Mouse (Mus musculus) hindbrain, embryonic 12.5 days (tissue): ENCODE measurements around the gene Mta3. TPM values are rescaled to one million over a fixed set of nuclear protein-coding genes. Genes with fewer than 3 reads are reported as not detected.
A peak's percentile ranks its signal among the peaks of the same experiment; 100 is the strongest.

ENCODE experiments used
- ATAC-seq: fragments of 200-750 bp; cut with Nextera tagmentation; 2 replicates; pipeline ENCODE4 v1.8.0; 2017; ENCODE audit warnings: moderate TSS enrichment; ENCODE audit not compliant: low FRiP score
- H3K27ac ChIP-seq: fragments of 300-500 bp; sonication (generic); 2 replicates; pipeline ENCODE4 v1.5.1; 2016; ENCODE audit warnings: mild to moderate bottlenecking
- H3K27me3 ChIP-seq: fragments of 300-500 bp; sonication (generic); 2 replicates; pipeline ENCODE4 v1.6.1; 2016; ENCODE audit warnings: mild to moderate bottlenecking
- H3K36me3 ChIP-seq: fragments of 300-500 bp; sonication (generic); 2 replicates; pipeline ENCODE4 v1.6.1; 2016; ENCODE audit warnings: mild to moderate bottlenecking
- H3K4me1 ChIP-seq: fragments of 300-500 bp; sonication (generic); 2 replicates; pipeline ENCODE4 v1.6.1; 2016
- H3K4me2 ChIP-seq: fragments of 300-500 bp; sonication (generic); replicated peaks from 2 replicates; pipeline ENCODE4 v1.6.1; 2016; ENCODE audit warnings: mild to moderate bottlenecking
- H3K4me3 ChIP-seq: fragments of 300-500 bp; sonication (generic); 2 replicates; pipeline ENCODE4 v1.5.1; 2016; ENCODE audit warnings: mild to moderate bottlenecking
- H3K9ac ChIP-seq: fragments of 300-500 bp; sonication (generic); 2 replicates; pipeline ENCODE4 v1.6.1; 2016; ENCODE audit warnings: mild to moderate bottlenecking, moderate library complexity
- H3K9me3 ChIP-seq: fragments of 300-500 bp; sonication (generic); replicated peaks from 2 replicates; pipeline ENCODE4 v1.6.1; 2016; ENCODE audit warnings: mild to moderate bottlenecking
- WGBS: fragments of 180-500 bp; shearing (Covaris S2); methylation state at CpG from one replicate; pipeline ENCODE4 v1.1.7; 2016; 5-methylcytosine and 5-hydroxymethylcytosine counted together
- polyA plus RNA-seq: library from polyadenylated mRNA; unstranded; fragments of >200 nt; fragmentation: Nextera tagmentation; extraction: Ambion mirVana; gene quantifications from 2 replicates; pipeline ENCODE4 v1.2.1, GENCODE M21; 2016

Gene Mta3
- 43.4 and 46.4 TPM in 2 replicates for polyA plus RNA-seq

DNA sequence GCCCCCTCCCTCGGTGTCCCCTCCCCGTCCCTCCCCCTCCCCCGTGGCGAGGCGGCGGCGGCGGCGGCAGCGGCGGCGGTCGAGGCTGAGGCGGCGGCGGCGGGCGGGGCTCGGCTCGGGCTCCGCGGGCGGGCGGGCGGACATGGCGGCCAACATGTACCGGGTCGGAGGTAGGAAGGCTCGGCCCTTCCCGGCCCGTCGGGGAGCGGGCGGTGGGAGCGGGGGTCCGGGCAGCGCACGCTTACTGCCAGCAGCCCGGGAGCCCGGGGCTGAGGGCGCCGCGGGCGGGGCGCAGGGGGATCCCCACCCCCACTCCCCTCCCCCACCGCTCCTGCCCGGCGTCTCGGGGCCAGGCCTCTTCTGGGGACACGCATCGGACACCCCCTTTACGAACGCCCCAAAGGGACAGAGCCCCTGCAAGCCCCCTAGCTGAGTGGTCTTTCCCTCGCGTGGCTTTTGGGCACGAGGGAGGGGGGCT lies at the start of gene Mta3:
Gene Mta3, plus strand, starts transcription at position 48 of the 478 bp plus-strand sequence.
- H3K4me3 ChIP-seq, result peak within 1 kb of the TSS; percentile 85
- H3K36me3 ChIP-seq, result peaks cover 11% of the 10 kb centered on the region; the same call in 1 of the 2 replicates
- H3K27me3 ChIP-seq, result no peaks in the 10 kb centered on the region
- no peaks in the 10 kb centered on the region for H3K9me3 ChIP-seq
- 3% methylated on average over 16 of the region's 56 CpGs for WGBS
- peak within 1 kb of the TSS; percentile 85 for H3K4me2 ChIP-seq
- peaks cover 9% of the 10 kb centered on the region for H3K4me1 ChIP-seq
- H3K27ac ChIP-seq, result peak within 1 kb of the TSS; percentile 90
- peak; percentile 78 for ATAC-seq
- H3K9ac ChIP-seq, result peak within 1 kb of the TSS; percentile 94

DNA sequence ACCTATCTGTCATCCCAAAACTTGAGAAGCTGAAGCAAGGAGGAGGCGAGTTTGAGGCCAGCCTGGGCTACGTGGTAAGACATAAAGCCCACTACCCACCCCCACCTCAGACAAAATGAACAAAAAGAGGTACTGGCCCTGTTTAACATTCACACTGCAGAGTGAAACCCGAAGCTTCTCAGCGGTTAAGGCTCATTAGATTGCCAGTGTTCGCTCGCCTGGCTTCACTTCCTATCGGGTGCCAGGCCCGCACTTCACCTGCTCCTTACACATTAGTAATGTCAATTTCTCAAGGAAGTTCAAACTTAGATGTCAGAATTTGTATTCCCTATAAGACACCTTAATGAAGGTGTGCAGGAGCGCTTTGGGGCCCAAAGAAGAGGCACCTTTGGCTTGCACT lies 48.6 kb upstream of the Mta3 start:
- 75% methylated on average over 9 of the region's 9 CpGs for WGBS
- no peaks in the 10 kb centered on the region for H3K4me1 ChIP-seq
- H3K4me3 ChIP-seq, result no peak overlapping the region
- H3K27me3 ChIP-seq, result no peaks in the 10 kb centered on the region
- H3K36me3 ChIP-seq, result no peaks in the 10 kb centered on the region
- no peak overlapping the region for H3K4me2 ChIP-seq
- H3K9me3 ChIP-seq, result no peaks in the 10 kb centered on the region
- no peak for ATAC-seq
- H3K9ac ChIP-seq, result no peak overlapping the region
- no peak overlapping the region for H3K27ac ChIP-seq

DNA sequence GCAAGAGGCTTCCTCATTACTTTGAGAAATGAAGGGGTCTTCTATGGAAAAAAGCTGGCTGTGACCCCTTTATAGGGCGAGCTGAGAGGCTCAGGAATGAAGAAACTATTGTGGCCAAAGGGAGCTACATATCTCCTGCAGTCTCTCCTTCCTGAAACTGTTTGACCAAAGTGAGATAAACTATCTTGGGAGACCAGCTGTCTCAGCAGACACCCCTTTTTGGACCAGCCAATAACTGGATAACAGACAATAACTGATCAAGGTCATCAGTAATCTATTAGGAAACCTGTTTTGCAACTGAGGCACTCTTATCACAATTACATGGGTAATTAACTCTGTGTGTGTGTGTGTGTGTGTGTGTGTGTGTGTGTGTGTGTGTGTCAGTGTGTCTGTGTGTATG lies 47.0 kb upstream of the Mta3 start:
- 59% methylated on average over 1 of the region's 1 CpGs for WGBS

GRCm38 (mm10) chr17:83664761-83665160 lies 41.2 kb upstream of the Mta3 start:
- no peak for ATAC-seq
- H3K4me1 ChIP-seq, result no peaks in the 10 kb centered on the region
- no peaks in the 10 kb centered on the region for H3K36me3 ChIP-seq
- no peaks in the 10 kb centered on the region for H3K27me3 ChIP-seq
- H3K4me3 ChIP-seq, result no peak overlapping the region
- H3K9ac ChIP-seq, result no peak overlapping the region
- WGBS, result 33% methylated on average over 8 of the region's 8 CpGs
- no peak overlapping the region for H3K27ac ChIP-seq
- no peaks in the 10 kb centered on the region for H3K9me3 ChIP-seq
- H3K4me2 ChIP-seq, result no peak overlapping the region

More for the DNA sequence above, 47.0 kb upstream of the Mta3 start:
- Histone ChIP-seq H3K4me2 (no peak overlapping the region), H3K27me3 (no peaks in the 10 kb centered on the region), H3K36me3 (no peaks in the 10 kb centered on the region), H3K4me3 (no peak overlapping the region), H3K27ac (no peak overlapping the region), H3K4me1 (no peaks in the 10 kb centered on the region), H3K9me3 (no peaks in the 10 kb centered on the region), H3K9ac (no peak overlapping the region)
- ATAC-seq, result no peak

- WGBS, result 81% methylated on average over 13 of the region's 13 CpGs
- Histone ChIP-seq H3K4me1 (no peaks in the 10 kb centered on the region), H3K36me3 (no peaks in the 10 kb centered on the region), H3K4me3 (no peak overlapping the region), H3K27ac (no peak overlapping the region), H3K4me2 (no peak overlapping the region), H3K27me3 (no peaks in the 10 kb centered on the region), H3K9me3 (no peaks in the 10 kb centered on the region), H3K9ac (no peak overlapping the region)
- ATAC-seq, result no peak
These were observed 39.2 kb upstream of the Mta3 start for GRCm38 (mm10) chr17:83666597-83667287.

DNA sequence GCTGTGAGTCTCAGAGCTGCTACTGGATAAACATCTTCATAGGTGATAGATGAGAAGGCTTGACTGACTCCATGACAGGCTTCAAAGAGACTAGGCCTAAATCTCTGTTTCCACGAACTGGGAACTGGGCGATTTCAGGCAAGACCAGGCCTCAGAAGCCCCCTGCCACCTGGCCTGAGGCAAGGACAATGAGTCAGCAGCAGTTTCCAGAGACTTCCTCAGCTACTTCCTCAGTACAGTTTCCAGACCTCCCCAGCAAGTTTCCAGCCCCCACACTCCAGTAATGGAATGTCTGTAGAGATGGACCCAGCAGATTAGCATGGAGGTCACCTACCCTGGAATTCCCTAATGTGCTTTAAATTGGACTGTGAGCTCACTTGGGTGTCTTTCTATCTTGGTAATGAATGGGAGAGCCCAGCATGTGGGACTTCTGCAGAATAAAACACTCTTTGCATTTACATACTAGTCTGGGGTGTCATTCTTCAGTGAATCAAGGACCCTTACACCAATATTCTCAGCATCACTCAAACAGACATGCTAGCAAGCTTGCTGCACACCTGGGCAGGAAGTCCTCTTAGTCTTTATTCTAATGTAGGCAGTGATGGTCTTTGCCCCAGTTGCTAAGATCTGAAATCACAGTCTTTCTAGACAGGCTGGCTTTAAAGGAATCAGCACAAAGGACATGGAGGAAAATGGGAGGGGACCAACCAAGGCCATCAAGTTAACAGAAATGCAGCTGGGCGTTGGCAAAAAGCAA lies 37.9 kb upstream of the Mta3 start:
- WGBS, result 82% methylated on average over 3 of the region's 3 CpGs
- Histone ChIP-seq H3K4me1 (no peaks in the 10 kb centered on the region), H3K9ac (no peak overlapping the region), H3K27ac (no peak overlapping the region), H3K9me3 (no peaks in the 10 kb centered on the region), H3K4me2 (no peak overlapping the region), H3K36me3 (no peaks in the 10 kb centered on the region), H3K4me3 (no peak overlapping the region), H3K27me3 (no peaks in the 10 kb centered on the region)
- ATAC-seq, result no peak

DNA sequence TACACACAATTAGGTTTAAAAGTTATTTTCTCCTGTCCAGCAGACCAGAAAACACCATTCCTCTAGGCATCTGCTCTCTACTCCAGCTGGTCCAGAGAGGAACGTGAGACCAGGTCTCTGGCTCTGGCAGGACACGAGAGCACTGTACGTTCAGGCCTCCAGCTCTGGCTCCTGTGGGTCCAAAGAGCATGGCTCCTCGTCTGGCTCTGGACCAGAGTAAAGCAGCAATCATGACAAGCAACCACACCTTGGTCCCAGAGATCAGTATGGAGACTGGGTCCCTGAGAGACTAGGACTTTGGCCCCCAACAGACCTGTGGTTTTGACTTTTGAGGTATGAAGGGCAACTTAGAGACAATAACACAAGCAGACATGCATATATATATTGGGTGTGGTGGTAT lies 33.3 kb upstream of the Mta3 start:
- Histone ChIP-seq H3K4me2 (no peak overlapping the region), H3K4me3 (no peak overlapping the region), H3K4me1 (no peaks in the 10 kb centered on the region), H3K36me3 (no peaks in the 10 kb centered on the region), H3K9me3 (no peaks in the 10 kb centered on the region), H3K27ac (no peak overlapping the region), H3K9ac (no peak overlapping the region), H3K27me3 (no peaks in the 10 kb centered on the region)
- 95% methylated on average over 4 of the region's 4 CpGs for WGBS
- ATAC-seq, result no peak

DNA sequence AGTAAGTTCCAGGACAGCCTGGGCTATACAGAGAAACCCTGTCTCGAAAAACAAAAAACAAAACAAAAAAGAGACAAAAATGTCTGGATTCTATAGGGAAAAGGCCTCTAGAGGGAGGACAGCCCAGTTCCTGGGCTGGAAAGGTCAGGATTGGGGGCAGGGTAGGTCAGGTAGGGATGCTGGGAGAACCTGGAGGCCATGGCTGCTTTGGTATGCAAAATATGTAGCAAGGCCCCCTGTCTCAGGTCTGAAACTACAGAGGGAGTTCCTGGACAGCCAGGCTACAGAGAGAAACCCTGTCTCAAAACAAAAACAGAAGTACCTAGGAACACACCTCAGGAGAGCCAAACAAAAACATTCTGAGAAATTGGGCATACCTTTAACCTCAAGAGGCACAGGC lies 28.6 kb upstream of the Mta3 start:
- no peak for ATAC-seq

GRCm38 (mm10) chr17:83681977-83682376 lies 24.0 kb upstream of the Mta3 start:
- ATAC-seq, result no peak

More for the DNA sequence above, 28.6 kb upstream of the Mta3 start:
- Histone ChIP-seq H3K4me2 (no peak overlapping the region), H3K36me3 (no peaks in the 10 kb centered on the region), H3K4me3 (no peak overlapping the region), H3K27ac (no peak overlapping the region), H3K9me3 (no peaks in the 10 kb centered on the region), H3K9ac (no peak overlapping the region), H3K27me3 (no peaks in the 10 kb centered on the region), H3K4me1 (no peaks in the 10 kb centered on the region)
- 73% methylated on average over 1 of the region's 1 CpGs for WGBS

GRCm38 (mm10) chr17:83684475-83684874 lies 21.5 kb upstream of the Mta3 start:
- H3K4me3 ChIP-seq, result no peak overlapping the region
- WGBS, result 87% methylated on average over 7 of the region's 7 CpGs

More at GRCm38 (mm10) chr17:83681977-83682376, 24.0 kb upstream of the Mta3 start:
- Histone ChIP-seq H3K4me3 (no peak overlapping the region), H3K27me3 (no peaks in the 10 kb centered on the region), H3K36me3 (no peaks in the 10 kb centered on the region), H3K4me1 (no peaks in the 10 kb centered on the region), H3K9ac (no peak overlapping the region), H3K9me3 (no peaks in the 10 kb centered on the region), H3K27ac (no peak overlapping the region), H3K4me2 (no peak overlapping the region)
- 46% methylated on average over 7 of the region's 7 CpGs for WGBS

GRCm38 (mm10) chr17:83690418-83690817 lies 15.5 kb upstream of the Mta3 start:
- WGBS, result 56% methylated on average over 2 of the region's 2 CpGs
- no peaks in the 10 kb centered on the region for H3K36me3 ChIP-seq
- peaks cover 4% of the 10 kb centered on the region; the same call in 1 of the 2 replicates for H3K9me3 ChIP-seq
- H3K4me2 ChIP-seq, result no peak overlapping the region
- no peaks in the 10 kb centered on the region for H3K27me3 ChIP-seq
- H3K4me3 ChIP-seq, result no peak overlapping the region
- no peak overlapping the region for H3K9ac ChIP-seq
- ATAC-seq, result no peak
- no peak overlapping the region for H3K27ac ChIP-seq
- no peaks in the 10 kb centered on the region for H3K4me1 ChIP-seq

More at GRCm38 (mm10) chr17:83684475-83684874, 21.5 kb upstream of the Mta3 start:
- Histone ChIP-seq H3K9me3 (peaks cover 4% of the 10 kb centered on the region; the same call in 1 of the 2 replicates), H3K9ac (no peak overlapping the region), H3K27ac (no peak overlapping the region), H3K4me2 (no peak overlapping the region), H3K36me3 (no peaks in the 10 kb centered on the region), H3K27me3 (no peaks in the 10 kb centered on the region), H3K4me1 (no peaks in the 10 kb centered on the region)
- ATAC-seq, result no peak

DNA sequence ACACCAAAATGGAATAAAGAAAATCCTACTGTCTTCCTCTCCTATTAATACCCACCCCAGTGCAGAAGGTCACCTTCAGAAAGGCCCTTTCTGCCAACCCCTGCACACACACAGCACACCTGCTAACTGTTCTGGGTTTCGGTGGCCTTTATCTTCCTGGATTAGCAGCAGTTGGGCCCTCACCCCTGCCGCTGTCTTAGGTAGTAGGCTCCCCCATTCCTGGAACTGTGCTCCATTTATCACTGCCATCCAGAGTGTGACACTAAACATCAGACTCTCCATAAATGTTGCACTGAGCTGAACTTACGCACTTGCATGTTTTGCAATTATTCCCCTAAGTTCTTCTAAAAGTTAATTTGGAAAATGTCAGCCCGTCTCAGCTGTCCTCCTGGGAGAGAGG lies 14.6 kb upstream of the Mta3 start:
- Histone ChIP-seq H3K4me2 (no peak overlapping the region), H3K9ac (no peak overlapping the region), H3K27me3 (no peaks in the 10 kb centered on the region), H3K4me1 (no peaks in the 10 kb centered on the region), H3K9me3 (peaks cover 4% of the 10 kb centered on the region; the same call in 1 of the 2 replicates), H3K4me3 (no peak overlapping the region), H3K36me3 (no peaks in the 10 kb centered on the region), H3K27ac (no peak overlapping the region)
- WGBS, result 67% methylated on average over 4 of the region's 4 CpGs
- no peak for ATAC-seq
